Mouse (Mus musculus) right cerebral cortex, adult 18-20 months (tissue): ENCODE measurements at regions not wholly inside any gene's neighbourhood (a gene's known extent, or its start where the extent isn't known, plus 50 kb on each side); places are given as distances from the start of the nearest gene placed in this dataset.
"Not testable (repeated sequence)": the region's sequence is repeated elsewhere in the genome, so short reads cannot be mapped to it uniquely, and the experiment has no call there.

ENCODE experiments used
- DNase-seq: peaks from one replicate; pipeline ENCODE4 v3.0.0; 2022; ENCODE audit warnings: mixed read lengths

- DNase-seq: peak; percentile 67
Measured at GRCm38 (mm10) chr17:6489926-6490564, 60.1 kb downstream of the Dynlt1b start.

GRCm38 (mm10) chr17:6490565-6490935 lies 60.6 kb downstream of the Dynlt1b start:
- not testable (repeated sequence) for DNase-seq

- DNase-seq: peak; percentile 69
Measured at GRCm38 (mm10) chr17:6492501-6492900, 62.6 kb downstream of the Dynlt1b start.

- peak; percentile 63 for DNase-seq
Measured at GRCm38 (mm10) chr17:6492950-6493349, 63.0 kb downstream of the Dynlt1b start.

GRCm38 (mm10) chr17:6496491-6496890 lies 66.6 kb downstream of the Dynlt1b start:
- not testable (repeated sequence) for DNase-seq

- not testable (repeated sequence) for DNase-seq
Measured at GRCm38 (mm10) chr17:6502676-6503075, 72.8 kb downstream of the Dynlt1b start.

- not testable (repeated sequence) for DNase-seq
Measured at GRCm38 (mm10) chr17:6505896-6506295, 76.0 kb downstream of the Dynlt1b start.

GRCm38 (mm10) chr17:6515128-6515527 lies 85.2 kb downstream of the Dynlt1b start:
- not testable (repeated sequence) for DNase-seq

GRCm38 (mm10) chr17:6519107-6519506 lies 82.4 kb upstream of the Dynlt1c start:
- not testable (repeated sequence) for DNase-seq

- DNase-seq: not testable (repeated sequence)
Measured at GRCm38 (mm10) chr17:6520001-6520400, 81.5 kb upstream of the Dynlt1c start.

- not testable (repeated sequence) for DNase-seq
Measured at GRCm38 (mm10) chr17:6520751-6521150, 80.7 kb upstream of the Dynlt1c start.

- not testable (repeated sequence) for DNase-seq
Measured at GRCm38 (mm10) chr17:6522185-6522584, 79.3 kb upstream of the Dynlt1c start.

- not testable (repeated sequence) for DNase-seq
Measured at GRCm38 (mm10) chr17:6538723-6539122, 62.7 kb upstream of the Dynlt1c start.

GRCm38 (mm10) chr17:6547064-6547760 lies 54.3 kb upstream of the Dynlt1c start:
- DNase-seq: not testable (repeated sequence)

- DNase-seq: not testable (repeated sequence)
Measured at GRCm38 (mm10) chr17:6547937-6548336, 53.5 kb upstream of the Dynlt1c start.
